Mouse (Mus musculus) liver, embryonic 14.5 days (tissue): Measurements from ENCODE around the gene Sgcd. TPM values are rescaled to one million over a fixed set of nuclear protein-coding genes. Genes with fewer than 3 reads are reported as not detected.

ENCODE experiments used
- ATAC-seq: fragments of 200-750 bp; cut with Nextera tagmentation; 2 replicates; pipeline ENCODE4 v1.8.0; 2017; ENCODE audit warnings: moderate number of reproducible peaks, mild to moderate bottlenecking, moderate library complexity; ENCODE audit not compliant: insufficient read depth
- DNase-seq, 3 experiments: peaks; one replicate each; pipeline ENCODE4 v3.0.0-alpha.2; 2012 to 2013; ENCODE audit warnings: low read depth in 3 of 3, low spot score in 3 of 3
- H3K27ac ChIP-seq: fragments of 300-500 bp; sonication (generic); 2 replicates; pipeline ENCODE4 v1.5.1; 2014; ENCODE audit warnings: moderate library complexity, mild to moderate bottlenecking, control low read depth, inconsistent platforms
- H3K27me3 ChIP-seq: fragments of 300-500 bp; sonication (generic); 2 replicates; pipeline ENCODE4 v1.6.1; 2014; ENCODE audit warnings: mild to moderate bottlenecking, low read length, moderate library complexity; ENCODE audit not compliant: control insufficient read depth, insufficient read depth
- H3K36me3 ChIP-seq: fragments of 300-500 bp; sonication (generic); replicated peaks from 2 replicates; pipeline ENCODE4 v1.6.1; 2014; ENCODE audit warnings: low read depth; ENCODE audit not compliant: control insufficient read depth, insufficient read depth
- H3K4me1 ChIP-seq, 2 experiments: fragments of 200-500 bp in 1 of 2; fragments of 300-500 bp in 1 of 2; sonication (generic) in 1 of 2; replicated peaks; 2 replicates each; pipeline ENCODE4 v1.6.1; 2012 to 2014; ENCODE audit warnings: antibody characterized with exemption in 1 of 2, inconsistent platforms in 1 of 2, low read length in 1 of 2; ENCODE audit not compliant: control insufficient read depth in 2 of 2, insufficient read depth in 2 of 2
- H3K4me2 ChIP-seq: fragments of 300-500 bp; sonication (generic); 2 replicates; pipeline ENCODE4 v1.6.1; 2014; ENCODE audit warnings: low read depth, mild to moderate bottlenecking, control low read depth, moderate library complexity
- H3K4me3 ChIP-seq, 2 experiments: fragments of 200-500 bp in 1 of 2; fragments of 300-500 bp in 1 of 2; sonication (generic) in 1 of 2; 2 replicates each; pipeline ENCODE4 v1.5.1; 2012 to 2014; ENCODE audit warnings: low read depth in 2 of 2, low read length in 2 of 2, mild to moderate bottlenecking in 2 of 2, control low read depth in 1 of 2, inconsistent platforms in 1 of 2, moderate library complexity in 1 of 2; ENCODE audit not compliant: insufficient read depth in 1 of 2
- H3K9ac ChIP-seq: fragments of 300-500 bp; sonication (generic); replicated peaks from 2 replicates; pipeline ENCODE4 v1.6.1; 2014; ENCODE audit warnings: mild to moderate bottlenecking, control low read depth, moderate library complexity
- H3K9me3 ChIP-seq: fragments of 300-500 bp; sonication (generic); 2 replicates; pipeline ENCODE4 v1.6.1; 2016; ENCODE audit warnings: low read length, mixed read lengths; ENCODE audit not compliant: control insufficient read depth
- CTCF ChIP-seq: IDR thresholded peaks from 2 replicates; pipeline ENCODE4 v1.5.1; 2016; ENCODE audit warnings: antibody characterized with exemption, low read depth, control low read depth
- EP300 ChIP-seq: IDR thresholded peaks from 2 replicates; pipeline ENCODE4 v1.6.1; 2016; ENCODE audit warnings: antibody characterized with exemption, low read depth
- WGBS: fragments of 180-500 bp; shearing (Covaris S2); extraction: QIAGEN DNeasy Blood & Tissue Kit; methylation state at CpG from one replicate; pipeline ENCODE4 v1.1.7; 2014; ENCODE audit not compliant: insufficient replicate concordance; 5-methylcytosine and 5-hydroxymethylcytosine counted together
- polyA plus RNA-seq, 2 experiments: library from polyadenylated mRNA; depleted of rRNA in 1 of 2; stranded (reverse) in 1 of 2; unstranded in 1 of 2; fragments of >200 nt; fragmentation: Nextera tagmentation in 1 of 2; extraction: Ambion mirVana in 1 of 2; gene quantifications; 2 replicates each; pipeline versions ENCODE4 v1.2.1 to v1.2.3; 2012 to 2014

Sgcd gene
- polyA plus RNA-seq (2012; rRNA removed) (0.04 TPM in 2 replicates), polyA plus RNA-seq (2014; fragmentation: Nextera tagmentation; extraction: Ambion mirVana) (0.08 and 0.11 TPM in 2 replicates)

DNA sequence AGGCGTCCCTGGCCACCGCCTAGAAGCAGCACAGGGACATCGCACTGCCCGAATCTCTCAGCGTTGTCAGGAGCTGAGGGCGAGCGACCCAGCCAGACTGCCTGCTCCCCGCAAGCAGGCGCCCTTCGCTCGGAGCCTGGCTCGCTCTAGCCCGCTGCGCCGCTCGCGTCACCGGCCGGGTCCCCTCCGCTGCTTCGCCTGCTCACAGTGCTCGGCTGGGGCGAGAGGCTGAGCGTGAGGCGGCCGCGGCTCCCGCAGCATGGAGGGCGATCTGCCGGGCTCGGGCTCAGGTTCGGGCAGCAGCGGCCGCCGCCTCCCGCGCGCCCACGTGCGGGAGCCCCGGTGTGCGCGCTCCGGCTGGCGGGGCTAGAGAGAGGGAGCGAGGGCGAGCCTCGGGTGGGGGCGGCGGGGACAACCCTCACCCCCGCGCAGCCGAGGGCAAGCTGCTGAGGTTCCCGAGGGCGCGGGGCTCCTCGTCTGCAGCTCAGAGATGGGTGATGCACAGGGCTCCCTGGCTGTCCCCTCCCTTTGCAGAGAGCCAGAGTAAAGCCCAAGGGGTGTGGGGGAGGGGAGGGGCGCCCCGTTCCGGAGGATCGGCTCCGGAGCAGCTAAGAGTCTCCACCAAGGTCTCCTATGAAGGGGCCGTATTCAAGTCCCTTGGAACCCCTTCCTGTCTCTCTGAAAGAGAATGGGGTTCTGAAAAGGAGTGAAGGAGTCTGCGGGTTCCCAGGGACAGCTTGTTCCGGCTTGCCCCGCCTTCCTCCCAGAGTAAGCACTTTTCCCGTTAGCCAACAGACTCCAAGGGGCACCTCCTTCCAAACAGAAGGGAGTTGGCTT, at the start of gene Sgcd:
Gene Sgcd (minus strand): TSS at position 273 of the 837 bp plus-strand sequence.
- ATAC-seq, result no peak
- H3K36me3 ChIP-seq, result no peaks in the 10 kb centered on the region
- H3K27ac ChIP-seq, result no peak within 1 kb of the TSS
- H3K4me1 ChIP-seq, result no peaks in the 10 kb centered on the region
- TF ChIP-seq EP300 (no peak), CTCF (no peak)
- no peaks in the 10 kb centered on the region for H3K9me3 ChIP-seq
- H3K4me3 ChIP-seq, result peak within 1 kb of the TSS in 1 of 2 experiments; percentile 25; a peak in 2 of 4 replicates
- DNase-seq, result no peak
- peaks cover 20% of the 10 kb centered on the region for H3K27me3 ChIP-seq
- H3K9ac ChIP-seq, result no peak within 1 kb of the TSS
- WGBS, result 1% methylated on average over 65 of the region's 67 CpGs
- H3K4me2 ChIP-seq, result peak within 1 kb of the TSS; percentile 45

DNA sequence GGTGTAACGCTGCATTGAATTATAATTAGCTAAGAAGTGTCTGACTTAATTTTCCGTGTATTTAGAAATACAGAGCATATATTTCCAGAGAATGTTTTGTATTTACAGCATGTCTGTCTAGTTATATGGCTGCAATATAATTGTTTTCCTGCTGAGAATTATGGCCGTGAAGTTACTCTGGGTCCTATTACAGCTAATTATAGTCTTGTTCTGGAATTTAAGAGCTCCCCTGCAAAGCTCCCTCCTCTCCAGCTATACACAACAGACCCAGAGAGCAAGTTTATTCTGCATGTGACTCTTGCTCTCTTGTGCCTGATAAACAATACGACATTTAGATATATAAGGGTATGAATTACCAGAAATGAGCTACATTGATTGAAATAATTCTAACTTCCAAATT, 49.3 kb upstream of the Sgcd start:
- H3K9ac ChIP-seq, result no peak overlapping the region
- no peaks in the 10 kb centered on the region for H3K9me3 ChIP-seq
- no peak overlapping the region for H3K4me2 ChIP-seq
- H3K4me1 ChIP-seq, result no peaks in the 10 kb centered on the region
- no peak for TF ChIP-seq EP300
- no peak for TF ChIP-seq CTCF
- DNase-seq (no peak), ATAC-seq (no peak)
- H3K27ac ChIP-seq, result no peak overlapping the region
- no peaks in the 10 kb centered on the region for H3K36me3 ChIP-seq
- H3K4me3 ChIP-seq, result no peak overlapping the region
- WGBS, result 52% methylated on average over 4 of the region's 4 CpGs
- H3K27me3 ChIP-seq, result no peaks in the 10 kb centered on the region

DNA sequence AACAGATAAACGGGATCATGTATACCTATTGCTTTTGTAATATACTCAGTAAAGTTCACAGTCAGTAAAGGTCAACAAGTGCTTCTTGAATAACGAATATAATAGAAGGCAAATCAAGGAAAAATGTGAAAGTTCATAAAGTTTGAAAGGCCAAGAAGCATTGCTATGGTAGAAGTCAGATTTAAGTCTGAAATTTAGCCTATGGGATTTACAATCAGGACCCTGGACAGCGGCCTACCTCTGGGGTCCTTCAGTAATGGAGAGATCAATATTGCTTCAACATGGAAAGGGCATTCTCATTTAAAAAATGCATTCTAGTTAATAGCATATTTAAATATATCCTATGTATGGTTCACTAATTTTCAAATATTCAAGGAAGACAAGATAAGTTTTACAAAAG, 24.1 kb upstream of the Sgcd start:
- ATAC-seq (no peak), DNase-seq (no peak)
- Histone ChIP-seq H3K4me1 (no peaks in the 10 kb centered on the region), H3K4me2 (no peak overlapping the region), H3K4me3 (no peak overlapping the region), H3K27me3 (no peaks in the 10 kb centered on the region), H3K27ac (no peak overlapping the region), H3K9ac (no peak overlapping the region), H3K9me3 (no peaks in the 10 kb centered on the region), H3K36me3 (no peaks in the 10 kb centered on the region)
- WGBS, result 33% methylated on average over 3 of the region's 3 CpGs
- TF ChIP-seq EP300 (no peak), CTCF (no peak)

DNA sequence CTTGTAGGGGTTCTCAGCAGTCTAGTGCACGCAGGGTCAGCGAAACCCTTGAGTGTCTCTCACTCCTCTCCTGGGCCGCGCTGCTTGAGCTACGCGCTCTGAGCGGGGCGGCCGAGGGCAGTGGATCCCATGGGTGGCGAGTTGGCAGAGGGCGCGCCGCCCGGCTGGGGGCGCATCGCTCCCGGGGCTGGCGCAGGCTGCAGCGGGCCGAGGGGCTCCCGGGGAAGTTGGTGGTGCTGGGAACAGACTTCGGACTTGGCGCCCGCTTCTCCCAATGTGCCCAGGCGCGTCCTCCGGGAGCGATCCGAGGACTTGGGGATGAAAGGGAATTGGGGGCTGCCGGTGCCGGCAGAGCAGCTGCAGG, 454 bp downstream of the Sgcd start:
- Histone ChIP-seq H3K36me3 (no peaks in the 10 kb centered on the region), H3K4me2 (peak overlapping the region; percentile 45), H3K9ac (no peak overlapping the region), H3K27ac (no peak overlapping the region), H3K27me3 (peaks cover 20% of the 10 kb centered on the region), H3K9me3 (no peaks in the 10 kb centered on the region), H3K4me1 (no peaks in the 10 kb centered on the region), H3K4me3 (peak overlapping the region in 1 of 2 experiments; percentile 25; a peak in 2 of 4 replicates)
- DNase-seq (no peak), ATAC-seq (no peak)
- TF ChIP-seq CTCF (no peak), EP300 (no peak)
- WGBS, result 1% methylated on average over 31 of the region's 31 CpGs

DNA sequence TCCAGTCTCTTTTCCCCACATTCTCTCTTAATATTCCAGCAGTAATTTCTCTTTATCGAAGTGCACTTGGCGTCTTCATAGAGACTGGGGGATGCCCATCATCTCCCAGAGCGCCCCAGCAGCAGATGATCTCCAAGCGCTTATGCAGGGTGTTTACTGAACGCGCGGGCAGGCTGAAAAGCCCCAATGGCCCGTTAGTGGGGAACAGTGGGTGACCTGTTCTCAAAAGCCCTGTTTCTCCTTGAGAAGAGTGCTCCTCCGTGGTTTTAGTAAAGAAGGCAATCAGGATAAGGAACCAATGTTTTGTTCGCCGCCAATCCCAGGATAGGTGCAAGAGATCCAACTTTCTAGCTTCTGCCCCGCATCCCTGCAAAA, 889 bp downstream of the Sgcd start:
- no peak overlapping the region for H3K4me2 ChIP-seq
- H3K9ac ChIP-seq, result no peak overlapping the region
- no peak for DNase-seq
- TF ChIP-seq CTCF, result no peak
- TF ChIP-seq EP300, result no peak
- H3K4me3 ChIP-seq, result no peak overlapping the region
- WGBS, result 13% methylated on average over 12 of the region's 12 CpGs
- H3K9me3 ChIP-seq, result no peaks in the 10 kb centered on the region
- H3K27me3 ChIP-seq, result peaks cover 20% of the 10 kb centered on the region
- H3K36me3 ChIP-seq, result no peaks in the 10 kb centered on the region
- H3K27ac ChIP-seq, result no peak overlapping the region
- no peak for ATAC-seq
- H3K4me1 ChIP-seq, result no peaks in the 10 kb centered on the region
